Mouse (Mus musculus) G1E (cell line): Measurements from ENCODE around the gene Rps6ka5.

Experiments
- CTCF ChIP-seq: IDR thresholded peaks from 2 replicates; pipeline ENCODE4 v1.5.1; 2012; ENCODE audit warnings: low read depth, low read length, inconsistent platforms, mixed read lengths
- GATA1 ChIP-seq: IDR thresholded peaks from 2 replicates; pipeline ENCODE4 v1.6.1; 2012; ENCODE audit warnings: borderline replicate concordance, low read length, inconsistent platforms, mixed read lengths
- POLR2AphosphoS5 ChIP-seq: IDR thresholded peaks from 2 replicates; pipeline ENCODE4 v1.6.1; 2012; ENCODE audit warnings: low read depth, low read length, inconsistent platforms; ENCODE audit not compliant: insufficient replicate concordance

DNA sequence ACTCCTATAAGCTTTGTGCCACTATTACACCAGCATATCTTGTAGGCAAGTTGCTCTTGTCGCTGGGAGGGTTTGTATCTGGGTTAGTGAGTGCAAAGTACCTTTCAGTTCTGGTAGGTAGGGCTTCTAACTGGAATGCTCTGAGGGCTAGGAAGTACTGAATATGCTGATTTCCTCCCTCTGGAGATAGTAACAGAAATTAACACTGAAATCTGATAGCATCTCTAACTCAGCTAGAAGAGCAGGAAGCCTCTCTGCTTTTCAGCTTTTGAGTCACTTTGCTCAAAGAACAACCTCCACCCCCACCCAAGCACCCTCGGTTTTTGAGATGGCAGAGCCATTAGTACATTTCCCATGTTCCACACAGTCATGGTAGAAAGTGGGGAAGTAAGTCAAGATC lies 15.7 kb upstream of the Rps6ka5 start:
- TF ChIP-seq CTCF, result no peak
- no peak for TF ChIP-seq GATA1
- no peak for TF ChIP-seq POLR2AphosphoS5
